Mouse (Mus musculus) lung, adult 2 months (tissue): ENCODE results near the gene Zfp3.

ENCODE experiments used
- CTCF ChIP-seq: fragments of 200-500 bp; IDR thresholded peaks from 2 replicates; pipeline ENCODE4 v1.5.1; 2011; ENCODE audit warnings: mild to moderate bottlenecking, low read length, control low read depth; ENCODE audit not compliant: insufficient read depth
- POLR2A ChIP-seq: fragments of 200-500 bp; IDR thresholded peaks from 2 replicates; pipeline ENCODE4 v1.6.1; 2011; ENCODE audit warnings: low read depth, mild to moderate bottlenecking, control low read depth, low read length, borderline replicate concordance; ENCODE audit errors: extremely low read depth

GRCm38 (mm10) chr11:70790874-70791551 lies 27.0 kb downstream of the Zfp3 start:
- no peak for TF ChIP-seq CTCF
- TF ChIP-seq POLR2A: no peak
